ENCODE assay signal across 26 mouse cellular contexts in genomic region chr2:60096625-60097024, GRCm38 (mm10).
DNase-seq lines count a peak whose midpoint lies in the region; ATAC-seq and TF ChIP-seq lines count a peak whose summit lies in the region.
"Had no signal": no experiment of that assay in that cellular context is flagged by ENCODE, and none has a peak within 500 bp of the region (broad histone marks: within the 10 kb centered on the region; RNA-seq: fewer than 3 reads in every experiment).

No protein-coding gene starts in this region.

- H3K36me3 ChIP-seq in MEL (ENCODE audit: control insufficient read depth in 1 of 2, insufficient read depth in 2 of 2, low read length in 2 of 2): no peaks in the 10 kb centered on the region
- no peaks in the 10 kb centered on the region for H3K36me3 ChIP-seq in midbrain, embryonic 16.5 days (ENCODE audit: control insufficient read depth, insufficient read depth, low read length)
- H3K36me3 ChIP-seq: heart, embryonic 15.5 days had no signal

- no peak overlapping the region for H3K27ac ChIP-seq in MEL (ENCODE audit: control insufficient read depth, low read depth, low read length)
- no peak overlapping the region for H3K27ac ChIP-seq in layer of hippocampus, adult 2 months
- no peak overlapping the region for H3K27ac ChIP-seq in midbrain, embryonic 16.5 days (ENCODE audit: low read length)
- H3K27ac ChIP-seq: embryonic facial prominence, embryonic 10.5 days; forebrain, embryonic 13.5 days; heart, adult 2 months; heart, embryonic 15.5 days; hindbrain, embryonic 14.5 days had no signal

- no peak overlapping the region for H3K4me2 ChIP-seq in midbrain, embryonic 16.5 days (ENCODE audit: low read length)
- H3K4me2 ChIP-seq: forebrain, embryonic 13.5 days; heart, embryonic 11.5 days; heart, embryonic 15.5 days; hindbrain, embryonic 14.5 days had no signal

- peak in 1 of 2 experiments; percentile 14; a peak in 1 of 4 replicates for TF ChIP-seq EP300 in MEL (IDR thresholded peaks at IDR 0.05; ENCODE audit: low read depth in 1 of 2, low read length in 2 of 2)

- no peak overlapping the region for H3K4me3 ChIP-seq in MEL (ENCODE audit: control insufficient read depth in 1 of 2, insufficient read depth in 1 of 2, low read depth in 2 of 2, low read length in 2 of 2)
- no peak overlapping the region for H3K4me3 ChIP-seq in layer of hippocampus, adult 2 months
- no peak overlapping the region for H3K4me3 ChIP-seq in midbrain, embryonic 16.5 days (ENCODE audit: low read depth, low read length)
- H3K4me3 ChIP-seq: embryonic facial prominence, embryonic 10.5 days; forebrain, embryonic 13.5 days; heart, adult 2 months; heart, embryonic 15.5 days had no signal

- H3K9ac ChIP-seq in MEL (ENCODE audit: control insufficient read depth, low read depth, low read length, poor library complexity, severe bottlenecking): no peak overlapping the region
- no peak overlapping the region for H3K9ac ChIP-seq in midbrain, embryonic 16.5 days (ENCODE audit: low read depth, low read length)
- H3K9ac ChIP-seq: forebrain, embryonic 13.5 days; forebrain, postnatal 0 days; heart, embryonic 15.5 days; hindbrain, embryonic 14.5 days had no signal

- TF ChIP-seq POLR2A in MEL (IDR thresholded peaks at IDR 0.05; ENCODE audit: control insufficient read depth in 1 of 2, insufficient read depth in 1 of 2, low read depth in 1 of 2, low read length in 2 of 2, poor library complexity in 1 of 2): no peak

- ATAC-seq in midbrain, embryonic 16.5 days: no peak
- ATAC-seq: activated CD4-positive, CD25-positive, alpha-beta regulatory T cell, adult 4 months; CD4-positive, CD25-positive, alpha-beta regulatory T cell, adult 4 months; forebrain, embryonic 13.5 days; forebrain, postnatal 0 days; intestine, embryonic 16.5 days; Patski had no signal

- H3K9me3 ChIP-seq in MEL (replicated peaks; ENCODE audit: insufficient read depth, low read length): no peaks in the 10 kb centered on the region
- H3K9me3 ChIP-seq in midbrain, embryonic 16.5 days (replicated peaks; ENCODE audit: control insufficient read depth, low read length, poor library complexity, severe bottlenecking): no peaks in the 10 kb centered on the region
- H3K9me3 ChIP-seq: embryonic facial prominence, embryonic 10.5 days; forebrain, embryonic 13.5 days; G1E; heart, embryonic 15.5 days had no signal

- 84% methylated on average over 4 of the region's 4 CpGs for WGBS in midbrain, embryonic 16.5 days

- H3K4me1 ChIP-seq in MEL (ENCODE audit: control insufficient read depth in 1 of 2, insufficient read depth in 2 of 2, low read length in 2 of 2): no peaks in the 10 kb centered on the region
- H3K4me1 ChIP-seq in midbrain, embryonic 16.5 days (ENCODE audit: control insufficient read depth, insufficient read depth, low read length): no peaks in the 10 kb centered on the region
- H3K4me1 ChIP-seq: embryonic facial prominence, embryonic 10.5 days; forebrain, embryonic 13.5 days; heart, embryonic 15.5 days had no signal

- TF ChIP-seq RAD21 in MEL (IDR thresholded peaks at IDR 0.05; ENCODE audit: low read depth, low read length): no peak

- no peak for TF ChIP-seq CTCF in MEL (IDR thresholded peaks at IDR 0.05 in 2 of 3, conservative IDR thresholded peaks at IDR 0.05 in 1 of 3; ENCODE audit: control insufficient read depth in 1 of 3, insufficient read depth in 1 of 3, low read depth in 2 of 3, low read length in 3 of 3, poor library complexity in 1 of 3, severe bottlenecking in 1 of 3)
- TF ChIP-seq CTCF in layer of hippocampus, adult 2 months (conservative IDR thresholded peaks at IDR 0.05): no peak

- H3K79me2 ChIP-seq in MEL (ENCODE audit: control insufficient read depth, insufficient read depth, low read length, poor library complexity): no peaks in the 10 kb centered on the region

- peak; percentile 46 for DNase-seq in adrenal gland, postnatal 14 days
- no peak for DNase-seq in adrenal gland, adult 18-20 months (ENCODE audit: low spot score in 2 of 2)
- DNase-seq in 3T3-L1 (ENCODE audit: low read depth, low spot score) (peak; percentile 48), MEL (ENCODE audit: low read depth, low spot score) (peak; percentile 57)
- DNase-seq in adrenal gland, postnatal 36 days: peak; percentile 34 to 62
- no peak for DNase-seq in spleen, postnatal 36 days (ENCODE audit: low spot score in 2 of 2)
- no peak for DNase-seq in layer of hippocampus, adult 2 months (ENCODE audit: low spot score in 2 of 2)
- DNase-seq: B cell, adult 2 months; cerebellum, adult 18-20 months; cerebellum, adult 9-11 months; cerebellum, postnatal 36 days; forebrain, postnatal 0 days; gastrocnemius, postnatal 14 days; heart, adult 2 months; heart, postnatal 14 days had no signal

- no peaks in the 10 kb centered on the region for H3K27me3 ChIP-seq in MEL (ENCODE audit: control insufficient read depth in 1 of 2, insufficient read depth in 2 of 2, low read length in 2 of 2)
- no peaks in the 10 kb centered on the region for H3K27me3 ChIP-seq in midbrain, embryonic 16.5 days (ENCODE audit: control insufficient read depth, insufficient read depth, low read depth, low read length)
- H3K27me3 ChIP-seq: forebrain, embryonic 13.5 days; heart, embryonic 15.5 days; Patski had no signal

TF ChIP-seq in MEL, 35 proteins besides CTCF, POLR2A, EP300 and RAD21:
- TF ChIP-seq MXI1 (IDR thresholded peaks at IDR 0.05; ENCODE audit: low read depth, low read length): no peak
- no peak for TF ChIP-seq ZMIZ1 (IDR thresholded peaks at IDR 0.05; ENCODE audit: low read depth, low read length)
- TF ChIP-seq POLR2AphosphoS5 (IDR thresholded peaks at IDR 0.05; ENCODE audit: borderline replicate concordance, low read depth, low read length): no peak
- no peak for TF ChIP-seq SMC3 (IDR thresholded peaks at IDR 0.05; ENCODE audit: low read depth, low read length)
- TF ChIP-seq HCFC1 (IDR thresholded peaks at IDR 0.05; ENCODE audit: low read depth, low read length): no peak
- TF ChIP-seq MYC (IDR thresholded peaks at IDR 0.05; ENCODE audit: low read depth, low read length): no peak
- TF ChIP-seq KAT2A (conservative IDR thresholded peaks at IDR 0.05; ENCODE audit: low read depth, low read length): no peak
- TF ChIP-seq TBP (IDR thresholded peaks at IDR 0.05; ENCODE audit: low read depth, low read length): no peak
- peak; percentile 28; the same call in 1 of the 2 replicates for TF ChIP-seq GATA1 (IDR thresholded peaks at IDR 0.05; ENCODE audit: low read depth, low read length)
- TF ChIP-seq CHD2 (IDR thresholded peaks at IDR 0.05; ENCODE audit: low read length): no peak
- TF ChIP-seq NRF1 (IDR thresholded peaks at IDR 0.05; ENCODE audit: insufficient read depth, low read depth, low read length, poor library complexity, severe bottlenecking): no peak
- TF ChIP-seq ELF1 (IDR thresholded peaks at IDR 0.05; ENCODE audit: low read depth, low read length): no peak
- TF ChIP-seq RCOR1 (IDR thresholded peaks at IDR 0.05; ENCODE audit: low read depth, low read length): peak; percentile 47; the same call in 1 of the 2 replicates
- TF ChIP-seq MEF2A (IDR thresholded peaks at IDR 0.05; ENCODE audit: extremely low read depth, insufficient replicate concordance, low read depth, low read length, poor library complexity, severe bottlenecking): no peak

Comparison
In these comparisons a context has a peak if more than half of its experiments do, and no peak if none do; other contexts are left out.
1. DNase-seq: peak in adrenal gland, postnatal 14 days (single experiment), 3T3-L1 (single experiment), MEL (single experiment) and adrenal gland, postnatal 36 days (2 of 2); none in adrenal gland, adult 18-20 months (0 of 2), spleen, postnatal 36 days (0 of 2) and layer of hippocampus, adult 2 months (0 of 2).